Mouse (Mus musculus): ENCODE data around the gene Bnipl. TPM values are rescaled to one million over a fixed set of nuclear protein-coding genes. Genes with fewer than 3 reads are reported as not detected.
A peak's percentile ranks its signal among the peaks of the same experiment; 100 is the strongest.

The Bnipl gene
- polyA plus RNA-seq, 1 experiment from 2014 or later, result 0.29 TPM

DNA sequence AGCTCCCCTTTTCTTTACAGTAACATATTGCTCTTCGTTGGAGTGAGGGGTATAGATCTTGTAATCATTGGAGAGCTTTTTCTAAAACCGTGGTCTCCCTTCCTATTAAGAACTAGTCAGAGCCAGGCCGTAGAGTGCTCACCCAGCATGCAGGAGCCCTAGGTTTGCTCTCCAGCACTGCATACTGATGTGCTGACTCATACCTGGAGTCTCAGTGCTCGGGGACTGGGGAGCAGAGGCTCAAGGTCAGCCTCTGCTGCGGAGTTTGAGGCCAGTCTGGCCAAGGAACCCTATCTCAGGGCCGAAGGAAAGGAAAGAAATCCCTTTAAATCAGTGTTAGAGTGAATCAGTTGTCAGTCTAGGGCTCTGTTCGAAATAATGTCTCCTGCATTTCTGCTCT, 18.2 kb downstream of the Bnipl start:
- ATAC-seq (ENCODE audit: low FRiP score), result no peak
- WGBS, result 91% methylated on average over 7 of the region's 7 CpGs
- Histone ChIP-seq H3K4me2 (no peak overlapping the region), H3K4me1 (peaks cover 37% of the 10 kb centered on the region), H3K36me3 (peaks cover 60% of the 10 kb centered on the region), H3K9ac (replicated peaks) (no peak overlapping the region), H3K27me3 (replicated peaks) (no peaks in the 10 kb centered on the region), H3K9me3 (replicated peaks) (no peaks in the 10 kb centered on the region), H3K27ac (replicated peaks) (no peak overlapping the region), H3K4me3 (replicated peaks) (no peak overlapping the region)

DNA sequence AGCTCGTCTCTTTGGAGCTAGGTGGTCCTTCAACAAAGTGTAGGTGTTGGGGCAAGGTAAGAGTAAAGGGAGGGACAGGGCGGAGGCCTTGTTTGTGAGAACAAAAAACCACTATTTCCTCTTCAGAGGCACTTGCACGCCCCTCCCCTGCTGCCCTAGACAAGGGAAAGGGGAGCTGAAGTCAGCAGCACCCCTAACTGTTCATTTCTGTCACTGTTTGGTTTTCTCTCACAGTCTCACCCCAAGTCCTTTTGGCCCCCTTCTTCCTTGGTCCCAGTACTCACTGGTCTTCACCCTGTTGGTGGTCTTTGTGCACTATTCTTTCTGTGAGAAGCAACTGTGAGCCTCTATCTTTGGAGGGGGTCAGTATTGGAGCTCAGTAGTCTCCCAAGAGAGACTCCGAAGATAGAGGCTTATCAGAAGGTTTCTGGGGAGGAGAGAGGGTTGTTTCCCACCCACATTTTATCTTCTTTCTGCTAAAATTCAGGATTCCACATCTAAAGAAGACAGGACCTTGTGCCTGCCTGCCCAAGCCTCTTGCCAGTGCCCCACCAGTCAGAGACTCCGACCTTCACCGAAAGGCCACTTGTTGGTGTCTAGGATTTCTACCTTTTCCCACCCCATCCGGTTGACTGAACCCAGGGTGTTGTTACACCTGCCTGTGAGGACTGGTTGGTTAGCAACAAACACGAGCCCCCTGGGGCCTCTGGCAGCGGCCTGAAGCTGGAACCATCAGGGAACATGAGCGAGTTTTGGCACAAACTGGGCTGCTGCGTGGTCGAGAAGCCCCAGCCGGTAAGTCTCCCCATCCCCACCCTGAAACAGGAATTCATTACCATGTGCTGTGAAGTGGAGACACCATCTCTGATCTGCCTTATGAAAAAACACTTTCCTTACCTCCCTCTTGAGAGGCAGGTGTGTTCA, 19.4 kb downstream of the Bnipl start, which contains the start of gene Mllt11:
TSS of gene Mllt11 (minus strand) at position 874 of the 924 bp plus-strand sequence.
- H3K9ac ChIP-seq (replicated peaks), result peak within 1 kb of the TSS; percentile 83; the same call in 1 of the 2 replicates
- H3K27ac ChIP-seq (replicated peaks), result peak within 1 kb of the TSS; percentile 99
- 72% methylated on average over 13 of the region's 13 CpGs for WGBS
- no peaks in the 10 kb centered on the region for H3K9me3 ChIP-seq (replicated peaks)
- no peak for ATAC-seq (ENCODE audit: low FRiP score)
- peak within 1 kb of the TSS; percentile 80; the same call in 1 of the 2 replicates for H3K4me3 ChIP-seq (replicated peaks)
- peaks cover 41% of the 10 kb centered on the region for H3K4me1 ChIP-seq
- H3K27me3 ChIP-seq (replicated peaks), result no peaks in the 10 kb centered on the region
- peaks cover 49% of the 10 kb centered on the region for H3K36me3 ChIP-seq
- peak within 1 kb of the TSS; percentile 86 for H3K4me2 ChIP-seq

DNA sequence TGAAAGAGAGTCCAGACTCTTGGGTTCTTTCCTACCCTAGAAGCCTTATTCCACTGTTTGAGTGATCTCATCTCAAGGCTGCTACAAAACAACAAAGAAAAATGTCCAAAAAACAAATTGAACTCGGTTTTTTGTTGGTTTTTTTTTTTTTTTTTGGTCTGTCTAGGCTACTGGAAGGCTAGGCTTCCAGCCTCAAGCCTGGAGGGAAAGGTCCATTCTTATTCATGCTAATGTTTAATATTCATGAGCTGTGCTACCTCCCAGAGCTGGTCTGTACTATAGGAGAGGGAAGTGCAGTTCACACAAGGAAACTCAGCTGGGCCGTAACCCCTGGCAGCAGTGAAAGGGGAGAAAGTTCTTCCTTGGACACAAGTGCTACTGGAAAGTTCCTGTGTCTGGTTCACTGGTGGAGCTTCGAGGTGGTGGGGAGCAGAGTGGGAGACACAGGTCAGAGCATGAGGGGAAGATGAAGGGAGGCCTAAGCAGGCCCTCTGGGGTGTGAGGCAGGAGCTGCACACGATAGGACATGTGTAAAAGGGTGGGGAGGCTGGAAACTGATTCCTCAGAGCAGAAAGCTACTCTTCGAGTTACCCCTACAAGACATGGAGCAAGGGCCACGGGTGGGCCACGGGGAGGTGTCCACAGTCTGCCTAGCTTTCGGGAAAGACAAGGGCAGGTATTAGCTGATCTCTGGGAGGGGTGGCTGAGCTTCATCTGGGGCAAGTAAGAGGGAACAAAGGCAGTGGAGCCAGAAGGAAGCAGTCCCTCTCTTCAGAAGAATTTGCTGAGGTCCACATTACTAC, 20.3 kb downstream of the Bnipl start:
- Histone ChIP-seq H3K9ac (replicated peaks) (peak overlapping the region; percentile 83), H3K4me1 (peaks cover 50% of the 10 kb centered on the region), H3K4me2 (peak overlapping the region; percentile 86), H3K9me3 (replicated peaks) (no peaks in the 10 kb centered on the region), H3K27ac (replicated peaks) (peak overlapping the region; percentile 99), H3K27me3 (replicated peaks) (no peaks in the 10 kb centered on the region), H3K4me3 (replicated peaks) (peak overlapping the region; percentile 80), H3K36me3 (peaks cover 42% of the 10 kb centered on the region)
- no peak for ATAC-seq (ENCODE audit: low FRiP score)
- 35% methylated on average over 8 of the region's 8 CpGs for WGBS

DNA sequence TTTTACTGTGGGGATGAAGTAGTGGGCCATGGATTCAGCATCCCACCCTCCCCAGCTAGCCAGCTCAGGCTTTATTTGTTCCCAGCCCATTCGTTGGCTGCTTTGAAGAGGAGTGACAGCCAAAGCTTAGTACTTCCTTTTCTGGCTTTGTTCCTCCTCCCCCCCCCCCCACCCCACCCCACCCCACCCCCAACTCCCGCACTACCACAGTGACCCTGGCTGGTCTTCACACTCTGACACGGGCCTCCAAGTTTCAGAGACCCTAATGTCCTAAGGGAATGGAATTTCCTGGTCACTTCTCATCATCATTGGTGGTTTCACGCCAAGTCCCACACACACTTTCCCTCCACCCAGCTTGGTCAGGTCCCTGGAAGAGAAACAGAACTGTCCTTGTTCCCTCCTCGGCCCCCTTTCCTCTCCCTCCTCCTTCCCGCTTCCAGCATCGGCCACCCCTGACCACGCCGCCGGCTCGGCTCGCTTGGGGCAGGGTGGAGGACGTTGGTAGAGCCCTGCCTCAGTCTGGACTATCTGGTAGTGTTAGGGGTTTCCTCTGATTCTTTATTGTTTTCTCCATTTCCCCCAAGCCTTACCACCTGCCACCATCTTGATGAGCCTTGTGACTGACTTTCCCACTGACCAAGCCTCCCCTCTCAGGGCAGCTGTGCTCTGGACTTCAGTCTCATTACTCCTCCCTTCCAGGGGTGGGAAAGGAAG, 21.1 kb downstream of the Bnipl start:
- WGBS, result 0% methylated on average over 12 of the region's 13 CpGs
- Histone ChIP-seq H3K4me2 (peak overlapping the region; percentile 86), H3K27ac (replicated peaks) (peak overlapping the region; percentile 99), H3K4me1 (peaks cover 57% of the 10 kb centered on the region), H3K36me3 (peaks cover 42% of the 10 kb centered on the region), H3K27me3 (replicated peaks) (no peaks in the 10 kb centered on the region), H3K9me3 (replicated peaks) (no peaks in the 10 kb centered on the region), H3K4me3 (replicated peaks) (peak overlapping the region; percentile 80), H3K9ac (replicated peaks) (peak overlapping the region; percentile 83)
- no peak for ATAC-seq (ENCODE audit: low FRiP score)

DNA sequence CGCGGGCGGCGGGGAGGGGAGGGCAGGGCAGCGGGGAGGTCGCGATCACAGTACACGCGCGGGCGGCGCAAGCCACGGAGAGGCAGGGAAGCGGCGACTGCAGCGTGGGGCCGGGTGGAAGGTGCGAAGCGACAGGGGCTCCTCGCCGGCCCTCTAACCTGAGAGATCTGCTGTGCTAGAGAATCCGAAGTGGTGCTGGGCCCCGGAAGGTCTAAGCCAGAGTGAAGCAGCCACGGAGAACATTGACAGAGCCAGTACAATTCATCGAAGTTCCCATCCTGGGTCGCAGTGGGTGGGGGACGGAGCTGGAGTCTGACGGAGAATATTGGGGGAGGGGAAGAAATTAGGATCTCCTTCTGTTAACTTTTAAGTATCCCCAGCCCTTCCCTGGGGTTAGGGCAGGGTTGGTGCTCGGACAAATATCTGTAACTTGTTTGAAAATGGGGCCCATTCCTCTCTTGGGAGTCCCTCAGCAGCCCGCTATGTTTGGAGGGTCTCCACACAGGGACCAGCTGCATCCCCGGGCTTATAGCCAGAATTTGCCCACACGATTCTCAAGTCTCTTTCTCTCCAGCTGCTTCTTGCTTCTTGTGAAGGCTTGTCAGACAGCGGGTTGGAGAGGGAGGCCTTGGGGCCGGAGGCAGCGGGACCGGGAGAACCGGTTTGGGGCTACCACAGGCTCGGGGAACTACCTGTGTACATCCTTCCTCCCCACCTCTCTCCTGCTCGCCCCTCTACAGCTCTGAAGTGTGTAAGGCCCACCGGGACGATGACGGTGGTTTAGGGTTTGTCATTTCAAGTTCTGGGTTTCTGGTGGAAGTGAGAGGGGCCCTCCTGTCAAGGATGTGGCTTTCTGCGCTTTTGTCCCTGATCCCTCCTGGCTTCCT, 21.9 kb downstream of the Bnipl start:
- Histone ChIP-seq H3K4me2 (peak overlapping the region; percentile 86), H3K4me3 (replicated peaks) (peak overlapping the region; percentile 80), H3K9me3 (replicated peaks) (no peaks in the 10 kb centered on the region), H3K9ac (replicated peaks) (peak overlapping the region; percentile 83), H3K4me1 (peaks cover 64% of the 10 kb centered on the region), H3K27me3 (replicated peaks) (no peaks in the 10 kb centered on the region), H3K36me3 (peaks cover 38% of the 10 kb centered on the region), H3K27ac (replicated peaks) (peak overlapping the region; percentile 99)
- ATAC-seq (ENCODE audit: low FRiP score), result peak; percentile 18; the same call in 1 of the 2 replicates
- under 1% methylated on average over 41 of the region's 43 CpGs for WGBS

DNA sequence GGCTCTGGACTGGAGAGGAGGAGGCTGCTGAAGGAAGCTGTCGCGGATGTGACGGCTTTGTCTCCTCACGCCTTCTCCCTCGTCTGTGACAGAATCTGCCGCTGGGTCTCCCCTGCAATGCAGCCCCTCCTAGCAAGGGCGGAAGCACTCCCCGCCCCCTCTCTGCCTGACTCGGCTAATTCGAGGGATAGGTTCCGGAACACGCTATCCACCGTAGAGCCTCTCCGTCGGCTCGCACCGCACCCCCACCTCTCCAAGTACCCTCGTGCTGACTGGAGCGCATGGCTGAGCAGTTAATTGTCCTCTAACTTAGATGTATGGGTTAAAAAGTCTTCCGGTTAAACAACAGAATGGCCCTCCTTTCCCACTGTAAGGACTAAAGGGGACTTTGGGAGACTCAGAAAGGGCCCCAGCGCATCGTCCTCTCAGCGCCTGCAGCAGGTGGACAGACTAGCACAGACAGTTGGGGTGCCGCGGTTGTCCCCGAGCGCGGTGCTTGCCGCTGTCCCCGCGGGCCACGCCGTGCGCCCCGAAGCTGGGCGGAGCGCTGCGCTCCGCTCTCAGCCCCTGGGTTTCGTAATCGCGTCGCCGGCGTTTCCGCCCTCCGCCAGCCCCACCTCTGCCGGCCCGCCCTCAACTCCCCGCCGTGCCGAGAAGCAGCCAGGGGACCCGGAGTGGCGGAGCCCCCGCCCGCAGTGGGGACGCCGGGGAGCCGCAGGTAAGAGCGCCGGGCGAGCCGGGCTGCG, 22.7 kb downstream of the Bnipl start, which contains the start of gene Cdc42se1:
TSS of gene Cdc42se1 (plus strand) at position 585 of the 746 bp plus-strand sequence.
- Histone ChIP-seq H3K9ac (replicated peaks) (peak within 1 kb of the TSS; percentile 83), H3K27me3 (replicated peaks) (no peaks in the 10 kb centered on the region), H3K4me3 (replicated peaks) (peak within 1 kb of the TSS; percentile 80), H3K36me3 (peaks cover 37% of the 10 kb centered on the region), H3K4me2 (peak within 1 kb of the TSS; percentile 86), H3K27ac (replicated peaks) (peak within 1 kb of the TSS; percentile 99), H3K9me3 (replicated peaks) (no peaks in the 10 kb centered on the region), H3K4me1 (peaks cover 67% of the 10 kb centered on the region)
- WGBS, result under 1% methylated on average over 62 of the region's 64 CpGs
- peak; percentile 93 for ATAC-seq (ENCODE audit: low FRiP score)

DNA sequence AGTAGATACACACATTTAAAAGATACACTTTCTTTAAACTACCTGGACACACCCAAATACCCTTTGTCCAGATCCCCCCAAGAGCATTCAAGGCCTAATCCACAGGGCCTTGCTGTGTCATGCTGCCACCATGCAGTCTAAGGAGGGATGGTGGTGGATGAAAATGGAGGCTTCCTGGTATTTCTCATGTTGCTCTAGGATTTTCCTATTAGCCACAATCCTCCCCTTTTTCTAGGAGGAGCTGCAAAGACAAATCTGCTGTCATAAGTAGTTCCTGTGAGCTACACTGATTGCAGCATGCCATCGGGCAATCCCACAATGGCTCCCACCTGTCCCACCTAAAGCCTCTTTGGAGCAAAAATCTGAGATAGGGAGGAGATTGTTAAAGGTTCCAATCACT, 23.8 kb downstream of the Bnipl start:
- Histone ChIP-seq H3K4me2 (peak overlapping the region; percentile 86), H3K4me1 (peaks cover 70% of the 10 kb centered on the region), H3K9ac (replicated peaks) (peak overlapping the region; percentile 83), H3K27ac (replicated peaks) (peak overlapping the region; percentile 99), H3K9me3 (replicated peaks) (no peaks in the 10 kb centered on the region), H3K27me3 (replicated peaks) (no peaks in the 10 kb centered on the region), H3K36me3 (peaks cover 36% of the 10 kb centered on the region), H3K4me3 (replicated peaks) (peak overlapping the region; percentile 80)
- WGBS, result 3% methylated on average over 1 of the region's 1 CpGs
- ATAC-seq (ENCODE audit: low FRiP score), result no peak

DNA sequence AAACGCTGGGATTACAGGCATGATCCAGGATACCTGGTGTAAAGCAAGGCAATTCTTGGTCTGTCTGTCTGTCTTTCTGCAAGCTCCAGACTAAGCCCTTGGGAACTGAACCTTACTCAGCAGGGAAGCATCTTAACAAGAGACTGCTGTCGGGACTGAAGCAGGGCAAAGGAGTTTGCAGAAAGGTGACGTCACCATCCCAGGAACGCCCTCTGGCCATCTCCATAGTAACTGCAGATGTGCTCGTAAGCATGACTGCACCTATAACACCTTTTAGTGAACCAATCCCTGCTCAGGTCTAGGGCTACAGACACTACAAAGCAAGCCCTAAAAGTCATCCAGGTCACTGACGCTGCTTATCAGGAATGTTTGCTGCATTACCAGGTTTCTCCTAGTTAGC, 26.7 kb downstream of the Bnipl start:
- no peak overlapping the region for H3K9ac ChIP-seq (replicated peaks)

DNA sequence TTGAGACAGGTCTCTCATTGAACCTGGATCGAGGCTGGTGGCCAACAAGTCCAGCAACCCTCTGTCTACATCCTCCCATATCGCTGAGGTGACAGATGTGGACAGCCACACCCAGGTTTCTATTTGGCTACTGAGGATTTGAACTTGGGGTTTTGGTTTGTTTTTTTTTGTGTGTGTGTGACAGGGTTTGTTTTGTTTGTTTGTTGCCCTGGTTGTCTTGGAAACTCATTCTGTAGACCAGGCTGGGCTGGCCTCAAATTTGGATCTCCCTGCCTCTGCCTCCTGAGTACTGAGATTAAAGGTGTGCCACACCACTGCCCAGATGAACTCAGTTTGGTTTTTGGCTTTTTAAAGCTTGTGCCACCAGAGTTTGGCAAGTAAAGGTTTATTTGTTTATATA, 28.0 kb downstream of the Bnipl start:
- Histone ChIP-seq H3K27me3 (replicated peaks) (no peaks in the 10 kb centered on the region), H3K4me2 (no peak overlapping the region), H3K4me1 (peaks cover 51% of the 10 kb centered on the region), H3K9me3 (replicated peaks) (no peaks in the 10 kb centered on the region), H3K9ac (replicated peaks) (no peak overlapping the region), H3K4me3 (replicated peaks) (no peak overlapping the region), H3K36me3 (peaks cover 59% of the 10 kb centered on the region), H3K27ac (replicated peaks) (no peak overlapping the region)
- 95% methylated on average over 2 of the region's 2 CpGs for WGBS
- ATAC-seq (ENCODE audit: low FRiP score), result no peak

More for the DNA sequence above, 26.7 kb downstream of the Bnipl start:
- no peaks in the 10 kb centered on the region for H3K9me3 ChIP-seq (replicated peaks)
- 35% methylated on average over 6 of the region's 6 CpGs for WGBS
- no peak for ATAC-seq (ENCODE audit: low FRiP score)
- peaks cover 45% of the 10 kb centered on the region for H3K4me1 ChIP-seq
- no peaks in the 10 kb centered on the region for H3K27me3 ChIP-seq (replicated peaks)
- no peak overlapping the region for H3K27ac ChIP-seq (replicated peaks)
- H3K4me2 ChIP-seq, result peak overlapping the region; percentile 86
- H3K36me3 ChIP-seq, result peaks cover 51% of the 10 kb centered on the region
- no peak overlapping the region for H3K4me3 ChIP-seq (replicated peaks)
